Mouse (Mus musculus) heart, postnatal 4 days (tissue): ENCODE data around the gene Cd38. TPM values are rescaled to one million over a fixed set of nuclear protein-coding genes. Genes with fewer than 3 reads are reported as not detected.
A peak's percentile ranks its signal among the peaks of the same experiment; 100 is the strongest.

Experiments used
- DNase-seq: peaks from one replicate; pipeline ENCODE4 v3.0.0; 2021
- total RNA-seq, 2 experiments: library from RNA; stranded (reverse); gene quantifications; 2 replicates each; pipeline ENCODE4 v1.2.3; 2021

Cd38 gene
- total RNA-seq, result 1 to 10 TPM; 9.3 to 9.6 TPM

- no peak for DNase-seq
Observed at GRCm38 (mm10) chr5:43868253-43868652, at the start of gene Cd38. Gene Cd38 (plus strand): TSS chr5:43868553.

- DNase-seq, result peak; percentile 9
Observed at GRCm38 (mm10) chr5:43818695-43819094, 49.7 kb upstream of the Cd38 start, which contains the start of gene Bst1. Gene Bst1 (plus strand): TSS chr5:43818885.

- no peak for DNase-seq
Observed at GRCm38 (mm10) chr5:43820785-43821184, 47.6 kb upstream of the Cd38 start.

- no peak for DNase-seq
Observed at GRCm38 (mm10) chr5:43821538-43821937, 46.8 kb upstream of the Cd38 start, which contains the start of gene Fbxl5. Gene Fbxl5 (minus strand): TSS chr5:43821638.

- no peak for DNase-seq
Observed at GRCm38 (mm10) chr5:43822199-43822598, 46.2 kb upstream of the Cd38 start.

GRCm38 (mm10) chr5:43822824-43823223 lies 45.5 kb upstream of the Cd38 start:
- no peak for DNase-seq

GRCm38 (mm10) chr5:43824580-43824979 lies 43.8 kb upstream of the Cd38 start:
- no peak for DNase-seq

- DNase-seq, result no peak
Observed at GRCm38 (mm10) chr5:43826883-43827282, 41.5 kb upstream of the Cd38 start.

- no peak for DNase-seq
Observed at GRCm38 (mm10) chr5:43827366-43827765, 41.0 kb upstream of the Cd38 start.

GRCm38 (mm10) chr5:43836590-43836989 lies 31.8 kb upstream of the Cd38 start:
- no peak for DNase-seq

- DNase-seq, result peak; percentile 60
Observed at GRCm38 (mm10) chr5:43837372-43837771, 31.0 kb upstream of the Cd38 start.

- DNase-seq, result peak; percentile 50
Observed at GRCm38 (mm10) chr5:43841144-43842010, 27.0 kb upstream of the Cd38 start.

GRCm38 (mm10) chr5:43842011-43842285 lies 26.4 kb upstream of the Cd38 start:
- DNase-seq, result no peak

GRCm38 (mm10) chr5:43842576-43843155 lies 25.7 kb upstream of the Cd38 start:
- DNase-seq, result no peak

GRCm38 (mm10) chr5:43845083-43845482 lies 23.3 kb upstream of the Cd38 start:
- DNase-seq, result no peak

- DNase-seq, result no peak
Observed at GRCm38 (mm10) chr5:43845646-43846045, 22.7 kb upstream of the Cd38 start.

GRCm38 (mm10) chr5:43846227-43846626 lies 22.1 kb upstream of the Cd38 start:
- DNase-seq, result no peak

GRCm38 (mm10) chr5:43847555-43847954 lies 20.8 kb upstream of the Cd38 start:
- DNase-seq, result no peak

- DNase-seq, result no peak
Observed at GRCm38 (mm10) chr5:43848275-43848674, 20.1 kb upstream of the Cd38 start.

GRCm38 (mm10) chr5:43853096-43853867 lies 15.1 kb upstream of the Cd38 start:
- no peak for DNase-seq

- DNase-seq, result no peak
Observed at GRCm38 (mm10) chr5:43853868-43854488, 14.4 kb upstream of the Cd38 start.

- no peak for DNase-seq
Observed at GRCm38 (mm10) chr5:43855769-43856168, 12.6 kb upstream of the Cd38 start.

- no peak for DNase-seq
Observed at GRCm38 (mm10) chr5:43859663-43860062, 8.7 kb upstream of the Cd38 start.
